Mouse (Mus musculus) CH12.LX (cell line): ENCODE data around the gene Zfp408. TPM values are rescaled to one million over a fixed set of nuclear protein-coding genes. Genes with fewer than 3 reads are reported as not detected.

Experiments
- DNase-seq: peaks from one replicate; pipeline ENCODE4 v3.0.0-alpha.2; 2013; ENCODE audit errors: extremely low read depth
- H3K27ac ChIP-seq: 2 replicates; pipeline ENCODE4 v1.5.1; 2012; ENCODE audit warnings: low read depth, mild to moderate bottlenecking, control low read depth, moderate library complexity; ENCODE audit not compliant: insufficient read depth
- H3K27me3 ChIP-seq: replicated peaks from 2 replicates; pipeline ENCODE3; 2012; ENCODE audit warnings: inconsistent platforms
- H3K36me3 ChIP-seq, 2 experiments: replicated peaks in 1 of 2; 2 replicates each; pipeline versions ENCODE3 to v1.6.1; 2012; ENCODE audit warnings: inconsistent platforms in 1 of 2, low read length in 1 of 2, mild to moderate bottlenecking in 1 of 2, mixed read lengths in 1 of 2, moderate library complexity in 1 of 2; ENCODE audit not compliant: control insufficient read depth in 1 of 2, insufficient read depth in 1 of 2
- H3K4me1 ChIP-seq, 2 experiments: 2 replicates each; pipeline ENCODE4 v1.6.1; 2012; ENCODE audit warnings: inconsistent platforms in 1 of 2, moderate library complexity in 1 of 2; ENCODE audit not compliant: insufficient read depth in 2 of 2, control insufficient read depth in 1 of 2
- H3K4me2 ChIP-seq: 2 replicates; pipeline ENCODE4 v1.6.1; 2012; ENCODE audit warnings: low read depth, mild to moderate bottlenecking, control low read depth; ENCODE audit not compliant: poor library complexity, insufficient read depth, severe bottlenecking
- H3K4me3 ChIP-seq, 3 experiments: fragments of 150-350 bp in 1 of 3; sonication (generic) in 1 of 3; replicated peaks in 1 of 3; 2 replicates each; pipeline versions ENCODE3 to v1.5.1; 2011 to 2012; ENCODE audit warnings: low read depth in 2 of 3, low read length in 2 of 3, mild to moderate bottlenecking in 2 of 3, moderate library complexity in 2 of 3, control low read depth in 1 of 3, improper control_type of control experiment in 1 of 3, inconsistent platforms in 1 of 3, mixed read lengths in 1 of 3; ENCODE audit not compliant: poor library complexity in 1 of 3
- H3K79me2 ChIP-seq: replicated peaks from 2 replicates; pipeline ENCODE4 v1.6.1; 2012; ENCODE audit warnings: mild to moderate bottlenecking, moderate library complexity; ENCODE audit not compliant: control insufficient read depth, poor library complexity, insufficient read depth, severe bottlenecking; ENCODE audit errors: extremely low read depth
- H3K9ac ChIP-seq: 2 replicates; pipeline ENCODE4 v1.6.1; 2012; ENCODE audit warnings: low read depth, mild to moderate bottlenecking, control low read depth, moderate library complexity; ENCODE audit not compliant: insufficient read depth
- H3K9me3 ChIP-seq: replicated peaks from 2 replicates; pipeline ENCODE3; 2012; ENCODE audit warnings: low read length, inconsistent platforms, mixed read lengths
- CHD2 ChIP-seq: IDR thresholded peaks from 2 replicates; pipeline ENCODE4 v1.6.1; 2011; ENCODE audit warnings: low read length, improper control_type of control experiment
- E2F4 ChIP-seq: IDR thresholded peaks from 2 replicates; pipeline ENCODE4 v1.6.1; 2011; ENCODE audit warnings: low read depth, low read length, improper control_type of control experiment; ENCODE audit not compliant: insufficient replicate concordance
- EP300 ChIP-seq: IDR thresholded peaks from 2 replicates; pipeline ENCODE4 v1.6.1; 2011; ENCODE audit warnings: low read length, improper control_type of control experiment
- ETS1 ChIP-seq: conservative IDR thresholded peaks from 2 replicates; pipeline ENCODE4 v1.6.1; 2012; ENCODE audit warnings: low read depth, mild to moderate bottlenecking, inconsistent platforms, low read length, improper control_type of control experiment, moderate library complexity
- GABPA ChIP-seq: IDR thresholded peaks from 2 replicates; pipeline ENCODE4 v1.6.1; 2012; ENCODE audit warnings: low read depth, low read length, improper control_type of control experiment, inconsistent platforms; ENCODE audit not compliant: insufficient replicate concordance
- HCFC1 ChIP-seq: IDR thresholded peaks from 2 replicates; pipeline ENCODE4 v1.6.1; 2012; ENCODE audit warnings: low read depth, mild to moderate bottlenecking, inconsistent platforms, low read length, improper control_type of control experiment
- JUN ChIP-seq: IDR thresholded peaks from 2 replicates; pipeline ENCODE4 v1.6.1; 2011; ENCODE audit warnings: low read depth, mild to moderate bottlenecking, low read length, improper control_type of control experiment, moderate library complexity; ENCODE audit not compliant: insufficient read depth
- KAT2A ChIP-seq: IDR thresholded peaks from 2 replicates; pipeline ENCODE4 v1.6.1; 2012; ENCODE audit warnings: low read length, improper control_type of control experiment, inconsistent platforms; ENCODE audit not compliant: insufficient replicate concordance
- MAZ ChIP-seq: IDR thresholded peaks from 2 replicates; pipeline ENCODE4 v1.6.1; 2012; ENCODE audit warnings: low read depth, mild to moderate bottlenecking, inconsistent platforms, low read length, improper control_type of control experiment, moderate library complexity
- MXI1 ChIP-seq: IDR thresholded peaks from 2 replicates; pipeline ENCODE4 v1.6.1; 2011; ENCODE audit warnings: mild to moderate bottlenecking, low read depth, low read length, improper control_type of control experiment
- PAX5 ChIP-seq: IDR thresholded peaks from 2 replicates; pipeline ENCODE4 v1.6.1; 2012; ENCODE audit warnings: low read length, inconsistent platforms, mixed read lengths
- POLR2AphosphoS2 ChIP-seq: IDR thresholded peaks from 2 replicates; pipeline ENCODE4 v1.6.1; 2011; ENCODE audit warnings: low read depth, low read length, improper control_type of control experiment
- SIN3A ChIP-seq: IDR thresholded peaks from 2 replicates; pipeline ENCODE4 v1.6.1; 2012; ENCODE audit warnings: low read length, improper control_type of control experiment, inconsistent platforms
- TCF12 ChIP-seq: IDR thresholded peaks from 2 replicates; pipeline ENCODE4 v1.6.1; 2014; ENCODE audit warnings: low read depth, mild to moderate bottlenecking, inconsistent platforms, low read length, improper control_type of control experiment
- USF1 ChIP-seq: IDR thresholded peaks from 2 replicates; pipeline ENCODE4 v1.6.1; 2014; ENCODE audit warnings: low read depth, mild to moderate bottlenecking, inconsistent platforms, low read length, improper control_type of control experiment
- USF2 ChIP-seq: conservative IDR thresholded peaks from 2 replicates; pipeline ENCODE4 v1.6.1; 2011; ENCODE audit warnings: low read depth, low read length, improper control_type of control experiment
- ZC3H11A ChIP-seq: IDR thresholded peaks from 2 replicates; pipeline ENCODE4 v1.6.1; 2012; ENCODE audit warnings: low read depth, mild to moderate bottlenecking, inconsistent platforms, low read length, improper control_type of control experiment
- ZKSCAN1 ChIP-seq: IDR thresholded peaks from 2 replicates; pipeline ENCODE4 v1.6.1; 2012; ENCODE audit warnings: low read depth, inconsistent platforms, low read length, improper control_type of control experiment, borderline replicate concordance
- ZNF384 ChIP-seq: IDR thresholded peaks from 2 replicates; pipeline ENCODE4 v1.6.1; 2012; ENCODE audit warnings: low read depth, low read length, improper control_type of control experiment, inconsistent platforms
- dilution Hi-C: fragments of 300-500 bp; cut with MboI; formaldehyde crosslinking; loops from 2 replicates; pipeline ENCODE4 v1.14.3; 2020; ENCODE audit warnings: low sequenced_read_pairs; ENCODE audit not compliant: extremely low pct_unique_long_range_greater_than_20kb, extremely low pct_ligation_motif_present
- in situ Hi-C: fragments of 300-500 bp; cut with MboI; formaldehyde crosslinking; loops from 3 replicates; pipeline ENCODE4 v1.14.3; 2019; ENCODE audit warnings: low sequenced_read_pairs, low pct_ligation_motif_present, low pct_unique_long_range_greater_than_20kb, mixed read lengths
- polyA plus RNA-seq: library from polyadenylated mRNA; unstranded; fragments of >175 nt; gene quantifications from 2 replicates; pipeline ENCODE4 v1.2.1, GENCODE M21; 2012; ENCODE audit warnings: low read depth; ENCODE audit not compliant: insufficient read length
- total RNA-seq, 2 experiments: library from RNA; depleted of rRNA; stranded (reverse); fragments of 300-350 nt in 1 of 2; fragments of >200 nt in 1 of 2; gene quantifications; 2 replicates each; pipeline ENCODE4 v1.2.3; 2012 to 2014

Zfp408 gene
- total and polyA plus RNA-seq, 3 experiments: 8.1 to 16.0 (median 9.2) TPM

GRCm38 (mm10) chr2:91674895-91675294 is 25.3 kb upstream of the Zfp408 start:
- Histone ChIP-seq H3K9ac (no peak overlapping the region), H3K4me2 (no peak overlapping the region), H3K27me3 (no peaks in the 10 kb centered on the region), H3K4me1 (peaks cover 0 to 15% of the 10 kb centered on the region in 2 experiments; a peak in 2 of 4 replicates), H3K27ac (no peak overlapping the region), H3K36me3 (peaks cover 73 to 94% of the 10 kb centered on the region in 2 experiments), H3K9me3 (no peaks in the 10 kb centered on the region), H3K4me3 (no peak overlapping the region), H3K79me2 (no peaks in the 10 kb centered on the region)
- no peak for TF ChIP-seq USF1
- no peak for TF ChIP-seq KAT2A
- no peak for TF ChIP-seq CHD2
- no peak for TF ChIP-seq ZC3H11A
- no peak for TF ChIP-seq MXI1
- TF ChIP-seq USF2: no peak
- TF ChIP-seq PAX5: no peak
- no peak for TF ChIP-seq EP300
- TF ChIP-seq HCFC1: no peak
- TF ChIP-seq ZNF384: no peak
- no peak for TF ChIP-seq JUN
- dilution Hi-C loops: no loop called here
- DNase-seq: no peak
- in situ Hi-C loops: no loop called here

GRCm38 (mm10) chr2:91673587-91673986 is 24.0 kb upstream of the Zfp408 start:
- dilution Hi-C loops (no loop called here), in situ Hi-C loops (no loop called here)
- Histone ChIP-seq H3K9me3 (no peaks in the 10 kb centered on the region), H3K79me2 (no peaks in the 10 kb centered on the region), H3K4me3 (no peak overlapping the region), H3K27me3 (no peaks in the 10 kb centered on the region), H3K9ac (no peak overlapping the region), H3K27ac (no peak overlapping the region), H3K4me1 (peaks cover 0 to 6% of the 10 kb centered on the region in 2 experiments; a peak in 1 of 4 replicates), H3K36me3 (peaks cover 78 to 96% of the 10 kb centered on the region in 2 experiments), H3K4me2 (no peak overlapping the region)
- DNase-seq: no peak
- TF ChIP-seq HCFC1 (no peak), E2F4 (no peak)

- Histone ChIP-seq H3K36me3 (peaks cover 75 to 90% of the 10 kb centered on the region in 2 experiments), H3K4me1 (peaks cover 4 to 7% of the 10 kb centered on the region in 2 experiments; a peak in 2 of 4 replicates), H3K27me3 (no peaks in the 10 kb centered on the region), H3K27ac (no peak overlapping the region), H3K9me3 (no peaks in the 10 kb centered on the region), H3K4me3 (no peak overlapping the region), H3K79me2 (no peaks in the 10 kb centered on the region), H3K9ac (no peak overlapping the region), H3K4me2 (no peak overlapping the region)
- in situ Hi-C loops (no loop called here), dilution Hi-C loops (no loop called here)
- no peak for DNase-seq
- no peak for TF ChIP-seq MAZ
- no peak for TF ChIP-seq JUN
- TF ChIP-seq ZKSCAN1: no peak
- no peak for TF ChIP-seq ETS1
- no peak for TF ChIP-seq CHD2
- TF ChIP-seq USF2: no peak
- no peak for TF ChIP-seq TCF12
- no peak for TF ChIP-seq GABPA
- no peak for TF ChIP-seq POLR2AphosphoS2
- TF ChIP-seq SIN3A: no peak
- TF ChIP-seq KAT2A: no peak
- no peak for TF ChIP-seq MXI1
Observed at GRCm38 (mm10) chr2:91670038-91670437, 20.4 kb upstream of the Zfp408 start.
